Mouse (Mus musculus) adrenal gland, postnatal 4 days (tissue): Measurements from ENCODE around the gene Coa5. TPM values are rescaled to one million over a fixed set of nuclear protein-coding genes. Genes with fewer than 3 reads are reported as not detected.

Source experiments
- DNase-seq, 2 experiments: peaks; one replicate each; pipeline ENCODE4 v3.0.0; 2021 to 2022; ENCODE audit warnings: low spot score in 2 of 2, mixed read lengths in 2 of 2
- total RNA-seq, 2 experiments: library from RNA; stranded (reverse); gene quantifications; 2 replicates each; pipeline ENCODE4 v1.2.3; 2021

The Coa5 gene
- total RNA-seq, 2 experiments from 2014 or later, result 78.0 to 78.9 TPM

DNA sequence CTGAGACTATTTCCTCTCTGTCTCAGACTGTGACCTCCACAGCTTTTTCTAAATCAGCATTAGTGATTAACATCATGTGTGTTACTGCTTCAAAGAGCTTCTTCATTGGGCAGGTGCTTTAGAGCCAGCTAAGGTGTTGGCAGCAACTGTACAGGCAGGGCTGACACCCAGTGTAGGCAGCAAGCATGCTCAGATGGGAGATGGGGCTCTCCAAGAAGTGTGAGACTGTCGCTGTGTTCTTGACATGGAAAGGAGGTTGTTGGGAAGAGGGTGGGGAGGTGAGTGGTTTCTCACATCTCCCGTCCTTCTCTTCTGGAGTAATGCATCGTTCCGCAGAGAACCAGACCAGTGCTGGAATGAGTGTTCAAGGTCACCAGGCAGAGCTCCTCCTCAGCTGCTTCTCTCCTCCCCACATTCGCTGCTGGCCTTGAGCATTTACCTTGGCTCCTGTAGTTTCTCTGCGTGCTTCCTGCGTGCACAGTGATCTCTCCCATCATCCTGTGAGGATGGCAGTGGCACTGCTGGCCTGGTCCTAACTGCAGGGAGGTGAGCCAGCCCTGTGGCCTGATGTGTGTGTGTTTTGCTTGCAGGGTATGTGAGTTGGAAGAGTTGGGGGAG is 61.0 kb downstream of the Coa5 start:
- no peak for DNase-seq

GRCm38 (mm10) chr1:37368125-37368524 is 61.8 kb downstream of the Coa5 start:
- no peak for DNase-seq

Other genes starting within 250 kb of the Coa5 start
- 1 to 10 TPM; 3.2 to 4.3 TPM for gene Cnga3, start 215.7 kb downstream of the Coa5 start, total RNA-seq
- 10 to 100 TPM; 25.1 to 29.7 TPM for gene Inpp4a, start 130.2 kb downstream of the Coa5 start, total RNA-seq
- gene Unc50, start within 50 bp of the Coa5 start, total RNA-seq, result 10 to 100 TPM; 78.9 to 80.4 TPM
- gene Mgat4a, start 110.9 kb upstream of the Coa5 start, total RNA-seq, result 10 to 100 TPM in 1 of 2 experiments, 1 to 10 TPM in 1; 7.9 to 12.6 TPM